Mouse (Mus musculus) liver, embryonic 14.5 days (tissue): Measurements from ENCODE around the gene Ckap2l. TPM values are rescaled to one million over a fixed set of nuclear protein-coding genes. Genes with fewer than 3 reads are reported as not detected.

ENCODE experiments used
- ATAC-seq: fragments of 200-750 bp; cut with Nextera tagmentation; 2 replicates; pipeline ENCODE4 v1.8.0; 2017; ENCODE audit warnings: moderate number of reproducible peaks, mild to moderate bottlenecking, moderate library complexity; ENCODE audit not compliant: insufficient read depth
- DNase-seq, 3 experiments: peaks; one replicate each; pipeline ENCODE4 v3.0.0-alpha.2; 2012 to 2013; ENCODE audit warnings: low read depth in 3 of 3, low spot score in 3 of 3
- H3K27ac ChIP-seq: fragments of 300-500 bp; sonication (generic); 2 replicates; pipeline ENCODE4 v1.5.1; 2014; ENCODE audit warnings: moderate library complexity, mild to moderate bottlenecking, control low read depth, inconsistent platforms
- H3K27me3 ChIP-seq: fragments of 300-500 bp; sonication (generic); 2 replicates; pipeline ENCODE4 v1.6.1; 2014; ENCODE audit warnings: mild to moderate bottlenecking, low read length, moderate library complexity; ENCODE audit not compliant: control insufficient read depth, insufficient read depth
- H3K36me3 ChIP-seq: fragments of 300-500 bp; sonication (generic); replicated peaks from 2 replicates; pipeline ENCODE4 v1.6.1; 2014; ENCODE audit warnings: low read depth; ENCODE audit not compliant: control insufficient read depth, insufficient read depth
- H3K4me1 ChIP-seq, 2 experiments: fragments of 200-500 bp in 1 of 2; fragments of 300-500 bp in 1 of 2; sonication (generic) in 1 of 2; replicated peaks; 2 replicates each; pipeline ENCODE4 v1.6.1; 2012 to 2014; ENCODE audit warnings: antibody characterized with exemption in 1 of 2, inconsistent platforms in 1 of 2, low read length in 1 of 2; ENCODE audit not compliant: control insufficient read depth in 2 of 2, insufficient read depth in 2 of 2
- H3K4me2 ChIP-seq: fragments of 300-500 bp; sonication (generic); 2 replicates; pipeline ENCODE4 v1.6.1; 2014; ENCODE audit warnings: low read depth, mild to moderate bottlenecking, control low read depth, moderate library complexity
- H3K4me3 ChIP-seq, 2 experiments: fragments of 200-500 bp in 1 of 2; fragments of 300-500 bp in 1 of 2; sonication (generic) in 1 of 2; 2 replicates each; pipeline ENCODE4 v1.5.1; 2012 to 2014; ENCODE audit warnings: low read depth in 2 of 2, low read length in 2 of 2, mild to moderate bottlenecking in 2 of 2, control low read depth in 1 of 2, inconsistent platforms in 1 of 2, moderate library complexity in 1 of 2; ENCODE audit not compliant: insufficient read depth in 1 of 2
- H3K9ac ChIP-seq: fragments of 300-500 bp; sonication (generic); replicated peaks from 2 replicates; pipeline ENCODE4 v1.6.1; 2014; ENCODE audit warnings: mild to moderate bottlenecking, control low read depth, moderate library complexity
- H3K9me3 ChIP-seq: fragments of 300-500 bp; sonication (generic); 2 replicates; pipeline ENCODE4 v1.6.1; 2016; ENCODE audit warnings: low read length, mixed read lengths; ENCODE audit not compliant: control insufficient read depth
- CTCF ChIP-seq: IDR thresholded peaks from 2 replicates; pipeline ENCODE4 v1.5.1; 2016; ENCODE audit warnings: antibody characterized with exemption, low read depth, control low read depth
- EP300 ChIP-seq: IDR thresholded peaks from 2 replicates; pipeline ENCODE4 v1.6.1; 2016; ENCODE audit warnings: antibody characterized with exemption, low read depth
- WGBS: fragments of 180-500 bp; shearing (Covaris S2); extraction: QIAGEN DNeasy Blood & Tissue Kit; methylation state at CpG from one replicate; pipeline ENCODE4 v1.1.7; 2014; ENCODE audit not compliant: insufficient replicate concordance; 5-methylcytosine and 5-hydroxymethylcytosine counted together
- polyA plus RNA-seq, 2 experiments: library from polyadenylated mRNA; depleted of rRNA in 1 of 2; stranded (reverse) in 1 of 2; unstranded in 1 of 2; fragments of >200 nt; fragmentation: Nextera tagmentation in 1 of 2; extraction: Ambion mirVana in 1 of 2; gene quantifications; 2 replicates each; pipeline versions ENCODE4 v1.2.1 to v1.2.3; 2012 to 2014

Ckap2l gene
- polyA plus RNA-seq (2012; rRNA removed) (7.0 and 11.0 TPM in 2 replicates), polyA plus RNA-seq (2014; fragmentation: Nextera tagmentation; extraction: Ambion mirVana) (39.3 and 41.3 TPM in 2 replicates)

GRCm38 (mm10) chr2:129296671-129297588, at the start of gene Ckap2l:
Gene Ckap2l (minus strand): TSS chr2:129297212.
- DNase-seq (peak; percentile 98), ATAC-seq (peak; percentile 97)
- WGBS, result under 1% methylated on average over 50 of the region's 50 CpGs
- TF ChIP-seq EP300 (peak; percentile 83), CTCF (0 out of 2 replicates have a peak, but pooled peaks have one; percentile 20)
- H3K9ac ChIP-seq, result peak within 1 kb of the TSS; percentile 95
- peak within 1 kb of the TSS; percentile 94 for H3K27ac ChIP-seq
- no peaks in the 10 kb centered on the region for H3K9me3 ChIP-seq
- H3K4me1 ChIP-seq, result peaks cover 12 to 19% of the 10 kb centered on the region in 2 experiments
- no peaks in the 10 kb centered on the region; the same call in 1 of the 2 replicates for H3K27me3 ChIP-seq
- H3K4me2 ChIP-seq, result peak within 1 kb of the TSS; percentile 96
- H3K4me3 ChIP-seq, result peak within 1 kb of the TSS; percentile 85 to 98
- H3K36me3 ChIP-seq, result peaks cover 17% of the 10 kb centered on the region

GRCm38 (mm10) chr2:129338138-129338621, 41.2 kb upstream of the Ckap2l start:
- Histone ChIP-seq H3K4me2 (no peak overlapping the region), H3K4me3 (no peak overlapping the region), H3K27me3 (no peaks in the 10 kb centered on the region), H3K27ac (no peak overlapping the region), H3K9me3 (no peaks in the 10 kb centered on the region), H3K9ac (no peak overlapping the region), H3K36me3 (no peaks in the 10 kb centered on the region), H3K4me1 (peaks cover 0 to 2% of the 10 kb centered on the region in 2 experiments; a peak in 2 of 4 replicates)
- DNase-seq (no peak), ATAC-seq (no peak)
- no peak for TF ChIP-seq CTCF
- no peak for TF ChIP-seq EP300
- 38% methylated on average over 6 of the region's 6 CpGs for WGBS

GRCm38 (mm10) chr2:129333471-129333870, 36.5 kb upstream of the Ckap2l start:
- H3K9me3 ChIP-seq, result no peaks in the 10 kb centered on the region
- DNase-seq (no peak), ATAC-seq (no peak)
- 51% methylated on average over 4 of the region's 4 CpGs for WGBS
- H3K27me3 ChIP-seq, result no peaks in the 10 kb centered on the region
- H3K27ac ChIP-seq, result no peak overlapping the region
- TF ChIP-seq EP300 (no peak), CTCF (no peak)
- H3K36me3 ChIP-seq, result no peaks in the 10 kb centered on the region
- H3K9ac ChIP-seq, result no peak overlapping the region
- H3K4me2 ChIP-seq, result no peak overlapping the region
- no peak overlapping the region for H3K4me3 ChIP-seq
- H3K4me1 ChIP-seq, result peaks cover 0 to 8% of the 10 kb centered on the region in 2 experiments; a peak in 2 of 4 replicates

- Histone ChIP-seq H3K27ac (no peak overlapping the region), H3K4me3 (no peak overlapping the region), H3K36me3 (no peaks in the 10 kb centered on the region), H3K4me2 (no peak overlapping the region), H3K9ac (no peak overlapping the region), H3K27me3 (no peaks in the 10 kb centered on the region), H3K4me1 (peaks cover 0 to 5% of the 10 kb centered on the region in 2 experiments; a peak in 1 of 4 replicates), H3K9me3 (no peaks in the 10 kb centered on the region)
- WGBS, result 17% methylated on average over 13 of the region's 13 CpGs
- ATAC-seq (no peak), DNase-seq (no peak)
- TF ChIP-seq CTCF, result no peak
- TF ChIP-seq EP300, result no peak
Measured at GRCm38 (mm10) chr2:129330540-129330939, 33.5 kb upstream of the Ckap2l start.

- H3K27ac ChIP-seq, result no peak overlapping the region
- H3K4me2 ChIP-seq, result no peak overlapping the region
- no peak for DNase-seq
- H3K4me3 ChIP-seq, result no peak overlapping the region
- no peaks in the 10 kb centered on the region for H3K9me3 ChIP-seq
- H3K36me3 ChIP-seq, result no peaks in the 10 kb centered on the region
- 23% methylated on average over 7 of the region's 7 CpGs for WGBS
- no peak for ATAC-seq
- TF ChIP-seq EP300 (no peak), CTCF (no peak)
- peaks cover 0 to 5% of the 10 kb centered on the region in 2 experiments; a peak in 1 of 4 replicates for H3K4me1 ChIP-seq
- no peaks in the 10 kb centered on the region for H3K27me3 ChIP-seq
- H3K9ac ChIP-seq, result no peak overlapping the region
Measured at GRCm38 (mm10) chr2:129330024-129330423, 33.0 kb upstream of the Ckap2l start.
